Mouse (Mus musculus) C2C12 (cell line): ENCODE results near the gene Gpsm1. TPM values are rescaled to one million over a fixed set of nuclear protein-coding genes. Genes with fewer than 3 reads are reported as not detected.
A peak's percentile ranks its signal among the peaks of the same experiment; 100 is the strongest.

Source experiments
- H3K27me3 ChIP-seq: one replicate; pipeline ENCODE4 v1.6.1; 2011; ENCODE audit not compliant: control insufficient read depth, insufficient read depth, insufficient read length
- H3K36me3 ChIP-seq: one replicate; pipeline ENCODE4 v1.6.1; 2011; ENCODE audit not compliant: control insufficient read depth, insufficient read depth
- H3K4me3 ChIP-seq: one replicate; pipeline ENCODE4 v1.5.1; 2011; ENCODE audit warnings: mild to moderate bottlenecking, control low read depth; ENCODE audit not compliant: poor library complexity, insufficient read depth, severe bottlenecking
- H3K79me2 ChIP-seq: one replicate; pipeline ENCODE4 v1.6.1; 2011; ENCODE audit not compliant: control insufficient read depth, insufficient read depth
- H3K79me3 ChIP-seq: one replicate; pipeline ENCODE4 v1.6.1; 2011; ENCODE audit warnings: low read depth, control low read depth
- H3ac ChIP-seq: one replicate; pipeline ENCODE3; 2011; ENCODE audit warnings: low read depth; ENCODE audit not compliant: control insufficient read depth, insufficient read length
- CEBPB ChIP-seq: IDR thresholded peaks from one replicate; pipeline ENCODE4 v1.6.1; 2011; ENCODE audit warnings: low read depth, mild to moderate bottlenecking, control low read depth, moderate library complexity
- CTCF ChIP-seq: IDR thresholded peaks from one replicate; pipeline ENCODE4 v1.5.1; 2011; ENCODE audit not compliant: control insufficient read depth, insufficient read depth, insufficient read length
- FOSL1 ChIP-seq: IDR thresholded peaks from one replicate; pipeline ENCODE4 v1.8.0; 2011; ENCODE audit warnings: mild to moderate bottlenecking, low read length; ENCODE audit not compliant: poor library complexity, insufficient read depth, severe bottlenecking
- MAX ChIP-seq: IDR thresholded peaks from one replicate; pipeline ENCODE4 v1.6.1; 2011; ENCODE audit warnings: mild to moderate bottlenecking, control low read depth
- MYOD1 ChIP-seq: IDR thresholded peaks from one replicate; pipeline ENCODE4 v1.6.1; 2011; ENCODE audit warnings: low read depth; ENCODE audit not compliant: control insufficient read depth, insufficient read length
- MYOG ChIP-seq: IDR thresholded peaks from one replicate; pipeline ENCODE4 v1.6.1; 2011; ENCODE audit not compliant: control insufficient read depth, insufficient read length; ENCODE audit errors: extremely low read depth
- USF1 ChIP-seq: IDR thresholded peaks from one replicate; pipeline ENCODE4 v1.6.1; 2011; ENCODE audit warnings: low read depth, mild to moderate bottlenecking, control low read depth, moderate library complexity
- polyA plus RNA-seq: library from polyadenylated mRNA; unstranded; fragments of >200 nt; fragmentation: generic; extraction: Trizol; gene quantifications from one replicate; pipeline ENCODE4 v1.2.1, GENCODE M21; 2012; ENCODE audit warnings: missing spikeins

The Gpsm1 gene
- polyA plus RNA-seq, 1 experiment = 20.6 TPM

DNA sequence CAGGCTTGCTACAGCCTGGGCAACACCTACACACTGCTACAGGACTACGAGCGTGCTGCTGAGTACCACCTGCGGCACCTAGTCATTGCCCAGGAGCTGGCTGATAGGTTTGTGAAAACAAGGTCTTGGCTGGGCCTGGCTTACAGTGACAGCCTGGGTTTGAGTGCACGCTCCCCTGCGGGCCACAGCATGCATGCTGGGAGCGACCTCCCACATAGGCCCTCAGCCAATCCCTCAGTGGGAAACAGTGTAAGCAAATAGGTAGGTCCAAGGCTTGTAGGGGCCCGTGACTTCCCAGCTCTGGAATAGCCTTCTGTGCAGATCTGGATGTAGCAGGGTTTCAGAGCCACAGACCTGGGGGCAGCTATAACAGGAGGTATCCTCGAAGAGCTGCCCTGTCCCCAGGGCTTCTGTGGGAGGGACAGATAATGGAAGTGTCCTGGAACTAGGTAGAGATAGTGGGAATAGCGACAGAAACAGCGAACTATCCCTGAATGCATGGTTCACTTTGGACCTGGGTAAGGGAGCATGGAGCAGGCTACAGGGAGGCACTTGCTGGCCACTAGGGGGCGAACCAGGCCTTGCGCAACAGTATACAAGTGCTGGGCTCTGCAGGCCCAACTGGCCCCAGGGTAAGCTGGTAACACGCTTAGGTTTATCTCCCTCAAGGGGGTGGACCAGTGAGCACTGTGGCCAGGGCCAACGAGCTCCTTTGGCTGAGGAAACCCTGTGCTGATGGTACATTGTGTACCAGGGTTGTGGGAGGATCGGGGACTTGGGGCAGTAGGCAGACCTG lies 10.3 kb downstream of the Gpsm1 start:
- no peaks in the 10 kb centered on the region for H3K27me3 ChIP-seq
- H3ac ChIP-seq = no peak overlapping the region
- H3K79me2 ChIP-seq = peaks cover 8% of the 10 kb centered on the region
- TF ChIP-seq MYOG (no peak), CTCF (peak; percentile 92), CEBPB (peak; percentile 97), USF1 (no peak)
- no peak overlapping the region for H3K4me3 ChIP-seq
- no peaks in the 10 kb centered on the region for H3K79me3 ChIP-seq
- H3K36me3 ChIP-seq = peaks cover 46% of the 10 kb centered on the region

DNA sequence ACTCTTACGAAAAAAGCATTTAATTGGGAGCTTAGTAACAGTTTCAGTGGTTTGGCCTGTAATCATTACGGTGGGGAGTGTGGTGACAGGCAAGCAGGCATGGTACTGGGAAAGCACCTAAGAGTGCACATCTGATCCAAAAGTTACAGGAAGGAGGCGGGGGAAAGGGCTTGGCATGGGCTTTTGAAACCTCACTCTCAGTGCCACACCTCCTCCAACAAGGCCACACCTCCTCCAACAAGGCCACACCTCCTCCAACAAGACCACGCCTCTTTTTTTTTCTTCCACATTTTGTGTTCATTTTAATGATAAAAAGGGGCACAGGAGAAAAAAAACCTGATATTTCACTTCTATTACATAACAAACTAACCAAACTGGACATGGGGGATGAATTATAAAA lies 12.5 kb downstream of the Gpsm1 start:
- no peak overlapping the region for H3ac ChIP-seq
- no peaks in the 10 kb centered on the region for H3K79me2 ChIP-seq
- H3K4me3 ChIP-seq = no peak overlapping the region
- peaks cover 46% of the 10 kb centered on the region for H3K36me3 ChIP-seq
- TF ChIP-seq MYOG (no peak), CTCF (no peak), FOSL1 (no peak), MYOD1 (no peak), MAX (no peak), CEBPB (no peak), USF1 (no peak)
- no peaks in the 10 kb centered on the region for H3K79me3 ChIP-seq
- H3K27me3 ChIP-seq = no peaks in the 10 kb centered on the region

- Histone ChIP-seq H3K36me3 (peaks cover 39% of the 10 kb centered on the region), H3K79me2 (no peaks in the 10 kb centered on the region), H3K27me3 (no peaks in the 10 kb centered on the region), H3K79me3 (no peaks in the 10 kb centered on the region), H3ac (no peak overlapping the region), H3K4me3 (no peak overlapping the region)
- TF ChIP-seq MAX (peak; percentile 29), MYOG (no peak)
Observed at GRCm38 (mm10) chr2:26329402-26329801, 14.1 kb downstream of the Gpsm1 start.

DNA sequence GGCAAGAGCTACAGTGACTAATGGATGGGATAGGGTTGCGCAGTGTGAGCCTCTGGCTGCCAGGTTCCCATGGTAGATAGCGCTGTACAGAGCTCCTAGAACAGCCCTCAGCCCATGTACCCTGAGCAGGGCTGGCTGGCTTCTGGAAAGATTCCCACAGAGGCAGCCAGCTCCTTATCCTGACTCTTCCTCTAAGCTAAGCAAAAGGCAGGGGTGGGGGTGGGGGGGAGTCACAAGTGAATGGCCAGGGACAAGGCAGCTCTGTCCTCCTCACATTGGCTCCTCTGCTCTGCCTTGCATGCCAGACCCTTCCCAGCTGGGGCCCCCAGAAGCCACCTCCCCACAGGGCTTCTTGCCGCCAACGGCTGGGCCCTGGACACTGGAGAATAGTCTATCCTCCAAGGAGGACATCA lies 14.7 kb downstream of the Gpsm1 start:
- Histone ChIP-seq H3K4me3 (peak overlapping the region; percentile 2), H3ac (no peak overlapping the region), H3K27me3 (no peaks in the 10 kb centered on the region), H3K36me3 (peaks cover 32% of the 10 kb centered on the region), H3K79me2 (no peaks in the 10 kb centered on the region), H3K79me3 (no peaks in the 10 kb centered on the region)
- TF ChIP-seq CTCF (no peak), MYOD1 (no peak), FOSL1 (no peak), CEBPB (no peak), MYOG (no peak), MAX (no peak), USF1 (no peak)

GRCm38 (mm10) chr2:26330702-26331101 lies 15.4 kb downstream of the Gpsm1 start:
- Histone ChIP-seq H3K79me3 (no peaks in the 10 kb centered on the region), H3K36me3 (peaks cover 28% of the 10 kb centered on the region), H3K27me3 (no peaks in the 10 kb centered on the region), H3ac (no peak overlapping the region), H3K4me3 (no peak overlapping the region), H3K79me2 (no peaks in the 10 kb centered on the region)
- no peak for TF ChIP-seq CTCF
- no peak for TF ChIP-seq CEBPB
- TF ChIP-seq USF1 = no peak
- no peak for TF ChIP-seq FOSL1
- TF ChIP-seq MAX = no peak
- no peak for TF ChIP-seq MYOG
- no peak for TF ChIP-seq MYOD1

DNA sequence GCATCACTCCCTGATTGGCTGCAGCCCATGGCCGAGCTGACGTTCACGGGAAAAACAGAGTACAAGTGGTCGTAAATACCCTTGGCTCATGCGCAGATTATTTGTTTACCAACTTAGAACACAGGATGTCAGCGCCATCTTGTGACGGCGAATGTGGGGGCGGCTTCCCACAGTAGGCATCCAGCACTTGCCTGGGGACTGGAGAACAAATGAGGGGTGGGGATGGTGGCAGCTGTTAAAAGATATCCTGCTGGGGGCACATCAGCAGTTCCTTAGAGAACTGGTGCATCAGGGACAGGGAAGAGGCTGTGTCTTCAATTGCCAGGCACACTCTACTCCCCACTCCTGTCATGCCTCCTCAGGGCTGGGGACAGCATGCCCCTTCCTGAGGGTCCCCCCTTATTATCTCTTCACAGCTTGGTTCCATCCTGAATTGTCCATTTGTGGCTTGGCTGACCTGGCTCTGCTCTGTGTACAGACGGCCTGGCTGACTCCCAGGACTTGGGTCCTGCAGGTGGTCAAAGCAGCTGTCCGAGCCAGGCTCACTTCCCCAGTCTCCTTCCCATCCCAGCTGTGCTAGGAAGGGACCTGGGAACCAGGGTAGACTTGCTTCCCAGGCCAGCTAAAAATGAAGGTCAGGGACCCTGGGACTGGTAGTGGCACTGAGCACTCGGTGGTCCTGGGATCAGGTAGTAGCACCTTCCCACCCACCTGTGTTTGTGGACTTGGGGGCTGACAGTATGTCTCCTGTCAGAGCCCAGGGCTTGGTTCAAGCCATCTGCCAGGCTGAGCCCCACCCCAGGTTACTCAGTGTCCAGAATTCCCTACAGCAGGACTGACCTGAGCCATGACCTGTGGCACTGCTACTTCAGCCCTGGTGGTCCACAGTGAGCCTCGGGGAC lies 23.2 kb downstream of the Gpsm1 start:
- H3K27me3 ChIP-seq = no peaks in the 10 kb centered on the region
- H3K36me3 ChIP-seq = peaks cover 3% of the 10 kb centered on the region
- TF ChIP-seq FOSL1 (no peak), MYOD1 (no peak), MYOG (no peak), CTCF (no peak), CEBPB (no peak), MAX (no peak), USF1 (no peak)
- H3K79me3 ChIP-seq = no peaks in the 10 kb centered on the region
- no peaks in the 10 kb centered on the region for H3K79me2 ChIP-seq
- no peak overlapping the region for H3ac ChIP-seq
- no peak overlapping the region for H3K4me3 ChIP-seq
